Mouse (Mus musculus) G1E (cell line): ENCODE results near the gene Inpp5a.

Experiments
- CTCF ChIP-seq: IDR thresholded peaks from 2 replicates; pipeline ENCODE4 v1.5.1; 2012; ENCODE audit warnings: low read depth, low read length, inconsistent platforms, mixed read lengths
- POLR2AphosphoS5 ChIP-seq: IDR thresholded peaks from 2 replicates; pipeline ENCODE4 v1.6.1; 2012; ENCODE audit warnings: low read depth, low read length, inconsistent platforms; ENCODE audit not compliant: insufficient replicate concordance
- TAL1 ChIP-seq: conservative IDR thresholded peaks from 2 replicates; pipeline ENCODE4 v1.6.1; 2012; ENCODE audit warnings: low read depth, low read length, inconsistent platforms, mixed read lengths

- no peak for TF ChIP-seq CTCF
- TF ChIP-seq TAL1: no peak
- no peak for TF ChIP-seq POLR2AphosphoS5
These were observed 141.9 kb downstream of the Inpp5a start for GRCm38 (mm10) chr7:139530591-139531427.
